Mouse (Mus musculus): Measurements from ENCODE around the gene Glra2.
"Not testable (repeated sequence)": the region's sequence is repeated elsewhere in the genome, so short reads cannot be mapped to it uniquely, and the experiment has no call there.

Glra2 gene

DNA sequence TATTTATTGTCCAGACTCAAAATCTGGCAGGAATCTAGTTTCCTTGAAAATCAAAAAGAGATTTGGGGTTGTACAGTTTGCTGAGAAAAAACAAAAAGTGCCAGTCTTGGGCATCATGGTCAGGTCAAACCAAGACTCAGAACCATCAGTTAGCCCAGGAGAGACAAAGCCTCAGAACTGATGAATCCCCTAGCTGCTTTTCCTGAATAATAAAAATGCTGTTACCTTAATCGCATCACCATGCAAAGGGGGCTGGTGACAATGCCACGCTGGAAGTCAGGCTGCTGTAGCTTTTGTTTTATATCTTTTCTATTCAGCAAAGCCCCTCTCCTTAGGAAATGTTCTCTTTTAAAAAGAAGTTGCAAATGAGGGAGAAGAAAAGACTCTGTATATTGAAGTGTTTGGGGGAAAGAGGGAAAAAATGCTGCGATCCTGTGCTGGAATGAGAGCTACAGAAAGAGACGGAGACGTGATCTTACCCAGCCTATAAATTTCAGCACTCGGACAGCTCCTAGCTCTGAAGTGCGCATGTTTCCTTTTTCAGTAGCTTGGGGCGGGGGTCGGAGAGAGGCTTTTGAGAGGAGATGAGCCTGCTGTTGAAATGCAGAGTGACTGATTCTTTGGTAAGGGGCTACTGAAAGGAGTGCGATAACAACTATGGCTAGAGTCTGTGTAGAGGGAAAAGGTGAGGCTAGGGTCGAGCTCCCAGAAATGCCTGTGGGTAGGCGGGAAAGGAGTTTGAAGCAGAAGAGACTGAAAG lies at the start of gene Glra2:
Gene Glra2 (minus strand): TSS at position 455 of the 760 bp plus-strand sequence.
- peak; percentile 7 for DNase-seq

GRCm38 (mm10) chrX:165362798-165363197 lies 35.6 kb upstream of the Glra2 start:
- DNase-seq, result peak; percentile 40

DNA sequence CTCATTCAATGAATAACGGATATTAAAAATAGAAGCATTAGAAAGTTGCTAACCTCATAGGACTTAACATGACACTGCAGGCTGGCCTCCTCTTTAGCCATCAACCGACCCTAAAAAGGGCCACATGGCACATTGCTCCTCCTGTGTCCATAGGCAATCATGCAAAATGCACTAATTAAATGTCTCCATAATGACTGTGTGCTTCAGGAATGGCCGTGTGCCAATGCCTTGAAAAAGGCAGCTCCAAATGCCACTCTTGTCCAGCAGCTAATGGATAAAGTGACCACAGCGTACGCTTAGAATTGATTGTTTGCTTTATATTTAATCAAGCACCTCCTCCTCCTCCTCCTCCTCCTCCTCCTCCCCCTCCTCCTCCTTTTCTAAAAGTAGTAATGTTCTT lies 17.4 kb upstream of the Glra2 start:
- DNase-seq, result no peak

DNA sequence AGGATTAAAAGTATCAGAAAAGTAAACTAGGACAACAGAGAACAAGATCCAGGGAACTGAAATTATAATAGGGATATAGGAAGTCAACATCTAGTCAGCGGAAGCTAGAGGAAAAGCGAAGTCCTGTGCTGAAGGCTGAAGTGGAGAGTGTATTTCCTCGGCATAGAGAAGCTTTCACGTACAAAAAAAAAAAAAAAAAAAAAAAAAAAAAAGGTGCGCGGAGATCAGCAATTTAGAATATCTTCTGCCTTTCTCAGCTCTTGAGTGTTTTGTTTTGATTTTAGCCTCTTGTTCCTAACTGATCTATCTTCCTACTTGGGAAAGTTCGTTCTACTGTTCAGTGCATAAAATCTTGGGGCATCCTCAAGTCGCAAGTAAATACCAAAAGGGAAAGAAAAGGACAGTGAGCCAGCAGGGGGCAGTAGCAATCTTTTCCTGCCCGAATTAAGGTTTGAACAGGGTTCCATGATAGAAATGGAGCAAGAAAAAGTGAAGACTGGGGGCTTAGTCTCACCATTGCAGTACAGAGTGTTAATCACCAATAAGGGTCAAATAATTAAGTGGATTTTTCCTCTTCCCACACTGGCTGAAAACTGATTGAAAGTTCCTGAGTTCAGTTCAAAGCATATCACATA lies 623 bp upstream of the Glra2 start:
- DNase-seq, result no peak

DNA sequence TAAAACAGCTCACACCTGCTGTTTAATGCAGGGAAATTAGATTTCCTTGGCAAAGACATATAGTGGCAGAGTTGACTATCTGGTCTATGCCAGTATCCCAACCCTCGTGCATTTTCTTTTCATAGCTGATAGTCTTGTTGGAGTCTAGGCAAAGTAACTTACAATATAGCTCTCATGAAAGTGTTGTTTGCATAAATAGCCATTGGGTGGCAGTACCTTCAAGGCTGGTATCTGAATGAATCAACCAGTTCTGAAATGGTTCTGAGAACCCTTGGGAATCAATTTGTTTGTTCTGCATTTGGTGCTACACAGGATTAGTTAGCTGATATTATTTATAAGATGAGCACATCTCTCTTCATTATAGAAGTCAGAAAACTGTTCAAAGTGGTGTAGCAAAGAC lies 133.6 kb downstream of the Glra2 start:
- peak; percentile 2 for DNase-seq

DNA sequence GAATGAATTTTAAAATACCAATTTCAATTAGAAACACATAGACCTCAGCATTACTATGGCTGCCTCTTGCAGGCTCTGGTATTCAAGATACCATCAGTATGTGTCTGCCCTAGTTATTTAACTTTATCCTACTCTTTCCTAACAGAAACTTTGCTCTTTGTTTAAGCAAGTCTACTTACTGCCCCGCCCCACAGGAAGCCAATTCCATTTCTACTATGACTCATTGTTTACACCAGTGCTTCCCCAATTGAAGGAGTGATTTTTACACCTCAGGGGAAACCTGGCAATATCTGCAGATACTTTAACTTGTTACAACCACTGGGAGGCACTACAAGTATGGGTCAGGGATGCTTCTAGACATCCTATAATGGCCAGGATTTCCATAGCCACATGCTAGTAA lies 136.0 kb downstream of the Glra2 start:
- peak; percentile 11 for DNase-seq

GRCm38 (mm10) chrX:165182948-165183347 lies 144.2 kb downstream of the Glra2 start:
- not testable (repeated sequence) for DNase-seq

DNA sequence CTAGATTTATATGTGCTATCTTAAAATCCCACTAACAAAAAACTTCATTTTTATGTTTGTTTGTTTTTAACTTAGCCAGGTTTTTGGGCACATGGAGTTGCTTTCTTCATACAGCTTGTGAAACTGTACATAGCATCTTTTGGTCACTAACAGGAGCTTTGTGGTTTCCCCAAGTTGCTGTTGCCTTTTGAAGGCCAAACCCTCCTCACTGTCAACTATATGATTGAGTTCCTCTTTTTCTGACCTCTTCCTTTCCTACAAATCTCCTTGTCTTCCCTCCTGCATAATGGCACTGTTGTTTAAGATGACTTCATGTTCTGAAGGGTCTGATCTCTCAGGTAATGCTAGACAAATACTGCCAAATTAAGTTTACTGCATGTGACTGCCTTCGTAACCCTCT lies 170.6 kb downstream of the Glra2 start:
- DNase-seq, result no peak

GRCm38 (mm10) chrX:165104171-165104570 lies 223.0 kb downstream of the Glra2 start:
- no peak for DNase-seq

Data from lung, postnatal 10 days (tissue).